Mouse (Mus musculus) spleen, adult 12 weeks (tissue): ENCODE results near the gene Vps25.

ENCODE experiments used
- DNase-seq: peaks from one replicate; pipeline ENCODE4 v3.0.0; 2022; ENCODE audit warnings: low spot score

Gene Vps25

GRCm38 (mm10) chr11:101245071-101245470 lies 8.4 kb upstream of the Vps25 start:
- DNase-seq: no peak

GRCm38 (mm10) chr11:101245855-101246701 lies 7.4 kb upstream of the Vps25 start, which contains the start of gene Ramp2:
Gene Ramp2, plus strand, starts transcription at chr11:101246028.
- no peak for DNase-seq

DNA sequence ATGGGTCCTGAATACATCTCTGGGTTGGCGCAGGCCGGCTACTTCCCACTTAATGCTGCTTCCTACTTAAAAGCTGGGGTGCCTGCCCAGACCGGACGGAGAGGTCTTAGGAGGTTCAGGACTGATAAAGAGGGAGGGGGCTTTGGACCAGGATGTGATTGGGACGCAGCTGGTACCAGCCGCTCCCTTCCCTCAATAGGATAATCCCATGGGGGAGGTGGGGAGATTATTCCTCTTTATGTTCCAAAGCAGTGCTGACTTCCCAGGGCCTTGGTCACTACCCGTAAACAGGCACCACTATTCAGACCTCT lies 6.8 kb upstream of the Vps25 start:
- DNase-seq: no peak

DNA sequence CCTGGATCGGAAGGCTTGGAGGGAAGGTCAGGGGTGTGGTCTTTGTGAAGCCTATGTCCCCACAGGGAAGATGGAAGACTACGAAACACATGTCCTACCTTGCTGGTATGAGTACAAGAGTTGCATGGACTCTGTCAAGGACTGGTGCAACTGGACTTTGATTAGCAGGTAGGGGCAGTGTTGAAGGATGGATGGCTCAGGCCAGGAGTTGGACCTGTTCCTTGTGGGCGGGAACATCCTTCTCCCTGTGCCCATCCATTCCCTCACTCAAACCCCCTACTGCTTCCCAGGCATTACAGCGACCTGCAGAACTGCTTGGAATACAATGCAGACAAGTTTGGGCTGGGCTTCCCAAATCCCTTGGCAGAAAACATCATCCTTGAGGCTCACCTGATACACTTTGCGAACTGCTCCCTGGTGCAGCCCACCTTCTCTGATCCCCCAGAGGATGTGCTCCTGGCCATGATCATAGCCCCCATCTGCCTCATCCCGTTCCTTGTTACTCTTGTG lies 5.9 kb upstream of the Vps25 start:
- no peak for DNase-seq

DNA sequence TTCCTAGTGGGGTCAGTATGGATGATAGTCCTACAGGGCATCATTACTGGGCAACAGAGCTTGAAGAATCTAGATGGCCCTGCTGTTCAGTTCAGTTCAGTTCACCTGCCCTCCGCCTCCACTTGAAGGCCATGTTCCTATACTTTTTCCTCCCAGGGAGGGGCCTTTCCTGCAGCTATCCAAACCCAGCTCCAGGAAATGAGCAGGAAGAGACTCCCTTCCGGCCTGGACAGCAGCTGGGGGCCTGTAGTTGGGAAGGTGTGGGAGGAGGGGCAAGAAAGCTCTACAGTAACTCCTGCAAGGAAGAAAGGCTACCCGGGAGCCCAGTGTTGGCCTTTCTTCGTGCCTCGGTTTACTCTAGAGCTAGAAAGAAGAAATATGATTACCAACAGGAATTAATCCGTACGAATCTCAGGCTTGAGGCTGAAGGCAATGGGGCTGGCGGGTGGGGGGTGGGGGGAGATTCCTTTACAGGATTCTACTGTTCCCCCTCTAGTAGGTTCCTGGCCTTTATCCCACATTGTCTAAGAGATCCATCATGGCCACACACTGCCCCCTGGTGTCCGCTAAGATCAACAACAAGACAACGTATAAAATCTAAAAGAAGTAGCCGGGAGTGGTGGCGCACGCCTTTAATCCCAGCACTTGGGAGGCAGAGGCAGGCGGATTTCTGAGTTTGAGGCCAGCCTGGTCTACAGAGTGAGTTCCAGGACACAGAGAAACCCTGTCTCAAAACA lies 5.1 kb upstream of the Vps25 start:
- no peak for DNase-seq

- DNase-seq: no peak
Measured at GRCm38 (mm10) chr11:101251031-101251430, 2.5 kb upstream of the Vps25 start.

DNA sequence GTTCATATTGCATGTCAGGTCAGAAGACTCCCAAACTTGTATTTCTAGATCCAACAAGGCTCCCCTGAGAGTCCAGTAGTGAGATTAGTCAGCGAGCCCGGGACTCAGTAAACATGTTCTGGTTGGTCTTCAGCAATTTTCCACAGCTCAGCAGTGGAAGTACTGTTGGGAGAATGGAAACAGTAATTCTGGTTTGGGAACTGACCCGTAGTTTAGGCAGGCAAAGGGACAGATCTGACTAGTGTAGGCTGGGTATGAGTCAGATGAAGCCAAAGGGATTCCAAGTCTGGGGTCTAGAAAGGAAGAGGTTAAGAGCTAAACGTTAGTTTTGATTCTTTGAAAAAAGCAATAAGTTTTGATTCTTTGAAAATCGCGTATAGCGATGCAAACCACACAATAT lies 566 bp upstream of the Vps25 start:
- DNase-seq: peak; percentile 19

DNA sequence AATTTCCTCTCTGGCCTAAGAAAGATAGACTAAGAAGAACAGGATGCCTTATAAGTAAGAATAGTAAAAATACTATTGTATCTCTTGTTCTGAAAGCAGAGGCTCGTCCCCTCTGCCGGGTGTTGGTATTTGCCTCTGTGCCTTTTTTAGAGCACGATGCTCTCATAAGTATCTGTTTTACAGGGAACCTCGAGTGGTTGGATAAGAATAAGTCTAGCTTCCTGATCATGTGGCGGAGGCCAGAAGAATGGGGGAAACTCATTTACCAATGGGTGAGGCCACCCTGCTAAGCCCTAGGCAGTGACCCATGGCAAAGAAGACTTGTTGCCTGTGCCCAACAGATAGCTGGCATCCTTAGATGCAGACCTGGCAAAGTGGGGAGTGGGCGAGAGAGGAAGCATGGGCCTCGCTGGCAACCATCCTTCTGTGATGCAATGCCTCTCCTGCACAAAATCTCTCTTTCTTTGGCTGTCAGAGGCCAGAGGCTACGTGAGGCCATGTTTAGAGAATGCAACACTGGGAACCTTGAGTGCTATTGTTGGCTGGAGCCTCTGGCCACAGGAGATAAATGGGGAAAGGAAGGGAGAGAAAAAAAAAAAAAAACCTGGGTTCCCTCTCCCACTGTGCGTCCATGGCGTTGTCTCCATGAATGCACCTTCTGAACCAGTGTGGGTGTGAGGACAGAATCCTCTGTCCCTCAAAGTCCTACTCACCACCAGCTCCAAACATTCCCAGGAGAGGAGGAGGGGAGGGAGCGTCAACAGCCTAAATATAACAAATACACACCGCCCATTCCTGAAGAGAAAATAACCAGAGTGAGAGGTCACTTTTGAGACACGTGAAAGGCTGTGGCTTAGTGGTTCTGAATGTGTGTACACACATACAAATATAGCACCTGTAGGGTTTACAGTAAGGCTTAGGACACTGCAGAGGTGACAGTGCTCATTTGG lies 2.6 kb downstream of the Vps25 start:
- DNase-seq: no peak

GRCm38 (mm10) chr11:101259261-101259712 lies 5.8 kb downstream of the Vps25 start:
- DNase-seq: no peak

GRCm38 (mm10) chr11:101259948-101260825 lies 6.7 kb downstream of the Vps25 start, which contains the start of gene Wnk4:
Gene Wnk4, plus strand, starts transcription at chr11:101260567.
- peak; percentile 72 for DNase-seq

GRCm38 (mm10) chr11:101260826-101261380 lies 7.4 kb downstream of the Vps25 start:
- DNase-seq: no peak

- DNase-seq: no peak
Measured at GRCm38 (mm10) chr11:101262272-101262967, 8.9 kb downstream of the Vps25 start.

DNA sequence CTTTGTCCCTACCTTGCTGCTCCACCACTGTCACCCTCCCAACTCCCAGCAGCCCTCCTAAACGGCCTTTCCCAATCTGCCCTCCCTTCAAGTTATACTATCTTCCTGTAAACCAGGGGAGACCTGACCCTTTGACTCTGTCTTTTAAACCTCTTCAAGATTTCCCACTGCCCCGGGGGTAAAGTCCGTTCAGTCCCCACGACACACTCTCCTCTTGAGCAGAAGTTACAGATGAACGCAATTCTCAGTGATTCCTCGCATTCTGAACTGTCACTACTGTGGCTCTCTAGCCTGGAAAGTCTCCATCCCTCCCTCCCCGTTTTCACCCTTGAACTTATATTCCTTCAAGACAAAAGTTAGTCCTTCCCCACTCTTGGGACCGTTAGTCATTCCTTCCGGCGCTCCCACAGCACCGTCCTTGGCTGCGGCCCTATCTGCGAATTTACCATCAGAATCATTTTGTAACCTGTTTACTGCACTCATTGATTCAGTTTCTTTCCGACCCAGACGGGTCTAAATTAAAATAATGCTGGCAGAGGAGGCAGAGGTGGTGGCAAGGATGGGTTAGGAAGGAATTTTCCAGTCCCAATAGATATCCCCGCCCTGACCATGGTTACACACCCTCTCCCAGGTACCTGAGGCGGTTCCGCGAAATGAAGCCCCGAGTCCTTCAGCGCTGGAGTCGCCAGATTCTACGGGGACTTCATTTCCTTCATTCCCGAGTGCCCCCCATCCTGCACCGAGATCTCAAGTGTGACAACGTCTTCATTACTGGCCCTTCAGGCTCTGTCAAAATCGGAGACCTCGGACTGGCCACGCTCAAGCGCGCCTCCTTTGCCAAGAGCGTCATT lies 9.9 kb downstream of the Vps25 start:
- DNase-seq: no peak

DNA sequence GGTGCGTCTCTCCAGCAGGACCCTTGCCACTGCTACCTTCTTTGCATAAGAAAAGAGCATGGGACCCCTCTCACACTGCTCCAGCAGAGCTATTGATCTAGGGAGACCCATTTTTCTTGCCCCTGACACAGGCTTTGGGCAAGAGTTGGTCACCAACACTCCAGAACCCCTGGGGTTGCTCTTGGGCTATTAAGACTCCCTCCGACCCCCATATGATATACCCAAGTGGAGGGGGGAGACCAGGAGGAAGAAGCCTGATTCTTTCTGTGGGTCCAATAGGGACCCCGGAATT lies 10.4 kb downstream of the Vps25 start:
- DNase-seq: no peak

GRCm38 (mm10) chr11:101264954-101265471 lies 11.5 kb downstream of the Vps25 start:
- DNase-seq: no peak

GRCm38 (mm10) chr11:101265906-101266305 lies 12.4 kb downstream of the Vps25 start:
- no peak for DNase-seq

GRCm38 (mm10) chr11:101269577-101270116 lies 16.1 kb downstream of the Vps25 start:
- no peak for DNase-seq

GRCm38 (mm10) chr11:101272446-101272845 lies 18.9 kb downstream of the Vps25 start:
- no peak for DNase-seq

- no peak for DNase-seq
Measured at GRCm38 (mm10) chr11:101275309-101275708, 21.8 kb downstream of the Vps25 start.
